Mouse (Mus musculus): Measurements from ENCODE around the gene Klhdc8a.
A peak's percentile ranks its signal among the peaks of the same experiment; 100 is the strongest.

The Klhdc8a gene

DNA sequence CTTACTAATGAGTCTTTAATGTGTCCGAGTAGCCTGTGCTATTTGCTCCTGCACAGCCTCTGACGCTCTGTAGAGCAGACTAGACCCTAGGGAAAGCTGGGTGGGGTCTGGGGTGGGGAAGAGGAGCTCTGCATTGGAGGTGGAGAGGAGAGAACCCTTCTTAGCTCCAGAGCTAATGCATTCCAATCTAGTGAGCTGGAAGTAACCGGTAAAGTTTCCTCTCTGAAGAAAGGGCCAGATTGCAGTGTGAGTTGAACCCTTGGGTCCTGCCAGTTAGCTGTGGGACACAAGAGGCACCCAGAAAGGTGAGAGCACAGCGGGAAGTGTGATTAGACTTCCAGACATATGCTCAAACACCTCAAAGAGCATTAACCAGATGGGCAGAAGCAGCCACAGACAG is 6.7 kb upstream of the Klhdc8a start:
- DNase-seq: no peak

DNA sequence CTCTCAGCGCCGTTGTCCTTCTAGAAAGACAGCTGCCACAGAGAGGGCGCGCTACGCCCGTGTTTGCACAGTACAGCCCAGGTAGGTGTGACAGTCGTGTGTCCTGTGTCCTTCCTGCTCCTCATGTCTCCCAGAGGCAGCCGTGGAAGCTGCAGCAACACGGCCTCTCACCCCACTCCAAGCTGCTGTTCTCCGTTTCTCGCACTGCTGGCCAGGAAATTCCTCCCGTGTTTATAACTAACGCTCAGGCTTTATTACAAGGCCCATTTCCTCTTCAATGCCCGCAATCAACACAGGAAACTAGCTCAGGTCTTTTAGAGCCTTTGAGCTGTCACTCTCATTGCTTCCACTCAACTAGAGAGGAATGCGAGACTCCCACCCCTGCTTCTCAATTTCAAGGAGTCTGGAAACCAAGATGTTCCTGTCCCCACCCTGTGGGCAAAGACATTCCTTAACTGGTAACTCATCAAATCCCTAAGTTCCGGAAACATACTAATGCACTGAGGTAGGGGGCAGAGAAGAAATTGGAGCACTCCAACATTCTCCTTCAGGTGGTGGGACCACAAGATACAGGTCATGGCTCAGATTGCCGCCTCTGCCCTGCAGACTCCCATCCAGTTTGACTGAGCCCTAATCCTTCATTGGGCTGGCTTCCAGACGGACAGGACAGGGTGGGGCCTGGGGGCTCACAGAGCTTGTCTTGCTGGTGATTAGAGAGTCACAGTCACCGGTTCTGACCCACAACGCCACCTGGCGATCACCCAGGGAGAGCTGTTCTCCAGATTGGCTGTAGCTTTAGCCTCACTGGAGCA is 5.9 kb upstream of the Klhdc8a start:
- peak; percentile 33 for DNase-seq

DNA sequence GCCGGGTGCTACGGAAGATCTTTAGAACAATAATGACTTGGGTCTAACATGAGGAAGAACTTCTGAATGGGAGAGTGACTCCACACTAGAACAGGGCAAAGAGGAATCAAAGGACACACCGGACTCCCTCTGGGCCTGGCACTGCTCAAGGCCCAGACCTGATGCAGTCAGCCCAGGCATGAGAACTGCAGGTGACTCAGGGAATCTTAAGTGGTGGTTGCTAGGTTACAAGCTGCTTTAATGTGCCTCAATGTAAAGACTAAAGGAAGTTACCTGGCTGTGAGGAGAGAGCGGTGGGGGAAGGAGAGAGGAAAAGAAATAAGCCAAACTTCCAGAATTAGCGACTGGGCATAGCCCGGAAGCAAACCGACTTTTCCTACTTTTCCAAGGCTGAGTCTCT is 2.9 kb upstream of the Klhdc8a start:
- no peak for DNase-seq

DNA sequence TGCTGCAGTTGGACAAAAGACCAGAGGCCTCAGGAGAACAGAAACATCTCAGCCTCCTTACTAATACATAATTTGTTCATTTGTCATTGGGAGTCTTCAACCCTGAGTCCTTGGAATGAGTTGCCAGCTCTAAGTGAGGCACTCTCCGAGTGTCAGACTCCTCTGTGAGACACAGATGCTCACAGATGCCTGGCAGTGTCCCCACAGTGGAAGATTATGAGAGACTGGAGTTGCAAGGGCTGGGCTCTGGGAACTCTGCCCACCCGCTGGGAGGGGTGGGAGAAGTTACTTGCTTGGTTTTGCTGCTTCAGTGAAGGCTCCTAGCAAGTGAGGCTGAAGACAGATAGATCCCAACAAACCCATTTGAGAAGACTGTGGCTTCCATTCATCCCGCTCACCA is 2.4 kb upstream of the Klhdc8a start:
- peak; percentile 44 for DNase-seq

DNA sequence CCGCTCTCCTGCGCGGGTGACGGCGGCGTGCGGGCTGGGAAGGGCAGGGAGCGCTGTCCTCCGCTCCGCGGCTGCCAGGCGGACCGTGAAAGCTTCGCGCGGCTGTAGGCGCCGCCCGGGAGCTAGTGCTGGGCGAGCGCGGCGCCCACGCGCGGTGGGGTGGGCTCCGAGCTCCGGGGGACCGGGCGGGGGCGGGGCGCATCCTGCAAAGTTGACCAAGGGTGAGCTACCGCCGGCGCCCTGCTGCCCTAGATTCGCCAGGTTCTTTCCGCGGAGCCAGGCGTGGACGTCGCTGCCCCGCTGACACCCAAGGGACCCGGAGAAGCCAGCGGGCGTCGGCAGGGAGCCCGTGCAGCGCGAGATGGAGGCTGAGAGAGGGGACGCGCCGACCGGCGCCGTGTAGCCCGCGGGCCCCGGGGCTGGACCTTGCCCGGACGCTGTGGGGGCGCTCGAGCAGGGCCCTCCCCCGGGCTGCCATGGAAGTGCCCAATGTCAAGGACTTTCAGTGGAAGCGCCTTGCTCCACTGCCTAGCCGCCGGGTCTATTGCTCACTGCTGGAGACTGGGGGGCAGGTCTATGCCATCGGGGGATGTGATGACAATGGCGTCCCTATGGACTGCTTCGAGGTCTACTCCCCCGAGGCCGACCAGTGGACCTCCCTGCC is 507 bp downstream of the Klhdc8a start:
- DNase-seq: peak; percentile 51

DNA sequence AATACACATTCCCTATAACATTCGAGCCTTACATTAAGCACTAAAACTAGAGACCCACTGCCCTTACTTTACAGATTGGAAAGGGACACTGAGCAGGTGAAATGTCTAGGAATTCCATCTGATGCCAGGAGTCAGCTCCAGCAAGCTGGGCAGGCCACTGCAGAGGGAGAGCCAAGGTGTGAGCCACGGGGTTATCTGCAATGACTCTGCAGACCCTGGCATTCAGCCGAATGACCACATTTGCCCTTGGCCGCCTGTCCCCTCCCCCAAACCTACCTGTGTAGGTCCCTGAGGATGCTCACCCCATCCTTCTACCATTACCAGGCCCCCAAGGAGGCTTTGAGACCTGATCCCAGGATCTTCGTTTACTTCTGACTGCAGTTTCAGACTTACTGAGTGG is 1.3 kb downstream of the Klhdc8a start:
- no peak for DNase-seq

DNA sequence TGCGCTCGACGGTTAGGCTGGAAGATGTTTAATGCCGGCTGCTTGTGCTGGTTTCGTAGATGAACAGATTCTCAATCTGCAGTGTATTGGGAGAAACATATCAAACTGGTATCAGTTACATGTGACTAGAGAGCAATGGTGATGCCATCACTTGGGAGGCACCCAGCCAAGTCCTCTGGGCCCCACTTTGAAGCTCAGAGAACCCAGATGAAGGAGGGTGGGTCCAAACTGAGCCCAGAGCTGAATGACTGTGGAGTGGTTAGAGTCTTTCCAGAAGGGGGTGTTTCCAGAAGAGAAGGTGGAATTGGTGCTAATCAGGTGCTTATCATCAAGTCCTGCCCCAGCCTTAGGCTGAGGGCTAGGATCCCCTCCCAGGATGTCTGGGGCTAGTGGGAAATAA is 2.8 kb downstream of the Klhdc8a start:
- DNase-seq: no peak

DNA sequence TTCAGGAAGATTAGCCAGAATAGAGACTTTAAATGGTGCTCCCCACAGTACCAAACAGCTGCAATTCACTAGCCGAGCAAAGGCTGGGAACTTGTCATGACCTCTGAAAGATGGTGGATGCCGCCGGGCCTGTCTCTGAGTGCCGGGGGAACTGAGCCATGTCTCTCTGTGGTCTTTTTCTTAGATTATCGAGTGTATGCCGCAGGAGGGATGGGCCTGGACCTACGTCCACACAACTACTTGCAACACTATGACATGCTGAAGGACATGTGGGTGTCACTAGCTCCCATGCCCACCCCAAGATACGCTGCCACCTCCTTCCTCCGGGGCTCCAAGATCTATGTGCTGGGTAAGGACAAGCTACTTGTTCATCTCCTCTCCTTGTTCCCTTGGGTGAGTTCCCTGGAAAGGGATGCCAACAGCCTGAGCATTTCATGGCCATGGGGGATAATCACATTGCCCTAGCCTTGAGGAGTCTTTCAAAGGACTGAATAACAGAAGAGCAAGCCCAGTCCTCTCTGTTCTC is 4.0 kb downstream of the Klhdc8a start:
- DNase-seq: no peak

DNA sequence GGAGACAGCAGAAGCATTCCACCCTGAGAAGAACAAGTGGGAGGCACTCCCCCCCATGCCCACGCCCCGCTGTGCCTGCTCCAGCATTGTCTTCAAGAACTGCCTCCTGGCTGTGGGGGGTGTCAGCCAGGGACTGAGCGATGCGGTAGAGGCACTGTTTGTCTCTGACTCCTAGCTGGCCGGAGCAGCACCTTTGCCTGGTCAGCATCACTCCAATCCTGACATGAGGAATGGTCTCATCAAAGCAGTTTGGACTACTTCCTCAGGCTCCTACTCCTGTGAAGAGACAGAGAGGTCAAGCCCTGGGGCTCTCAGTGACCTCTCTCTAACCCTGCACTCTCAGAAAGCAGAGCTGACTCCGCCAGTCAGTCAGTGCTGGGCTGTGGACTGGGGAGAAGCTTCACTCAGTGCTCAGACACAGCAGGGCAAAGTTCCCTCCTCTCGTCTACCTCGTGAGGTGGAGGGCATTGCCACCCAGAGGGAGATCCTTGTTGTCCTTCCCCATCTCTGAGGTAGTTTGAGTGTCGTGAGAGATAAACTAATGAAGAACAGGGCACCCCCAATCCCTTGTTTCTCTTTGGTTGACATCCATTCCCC is 6.3 kb downstream of the Klhdc8a start:
- DNase-seq: no peak

DNA sequence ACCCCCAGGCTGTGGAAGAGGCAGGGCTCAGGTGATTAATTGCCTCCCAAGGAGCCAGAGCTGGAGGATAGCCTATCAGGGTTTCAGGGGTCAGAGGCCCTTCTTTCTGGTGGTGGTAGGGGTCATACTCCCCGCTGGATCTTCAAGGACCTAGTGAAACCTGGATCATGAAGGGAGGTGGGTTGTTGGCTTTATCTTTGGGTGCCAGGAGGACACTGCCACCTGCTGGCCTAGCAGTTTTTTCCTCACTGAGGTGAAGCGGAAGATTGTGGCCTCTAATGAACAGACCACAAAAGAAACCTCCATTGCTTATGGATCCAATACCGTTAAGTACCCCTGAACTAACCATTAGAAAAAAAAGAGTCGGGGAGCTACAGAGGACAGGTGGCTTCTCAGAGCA is 7.7 kb downstream of the Klhdc8a start:
- peak; percentile 59 for DNase-seq

DNA sequence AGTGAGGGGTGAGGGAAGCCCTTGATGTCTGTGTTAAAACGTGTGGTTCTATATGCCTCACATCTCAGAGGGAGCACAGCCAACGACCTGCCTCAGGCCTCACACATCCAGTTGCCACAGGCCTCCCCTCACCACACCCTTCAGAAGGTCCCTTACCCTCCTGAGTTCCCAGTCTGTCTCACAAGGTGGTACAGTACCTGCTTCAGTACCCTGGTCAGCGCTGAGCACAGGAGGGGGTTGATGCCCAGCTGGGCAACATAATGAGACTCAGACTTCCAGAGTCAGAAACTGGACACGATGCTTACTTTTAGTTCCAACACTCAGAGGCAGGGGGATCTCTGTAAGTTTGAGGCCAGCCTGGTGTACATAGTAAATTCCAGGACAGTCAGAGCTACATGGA is 8.4 kb downstream of the Klhdc8a start:
- no peak for DNase-seq

DNA sequence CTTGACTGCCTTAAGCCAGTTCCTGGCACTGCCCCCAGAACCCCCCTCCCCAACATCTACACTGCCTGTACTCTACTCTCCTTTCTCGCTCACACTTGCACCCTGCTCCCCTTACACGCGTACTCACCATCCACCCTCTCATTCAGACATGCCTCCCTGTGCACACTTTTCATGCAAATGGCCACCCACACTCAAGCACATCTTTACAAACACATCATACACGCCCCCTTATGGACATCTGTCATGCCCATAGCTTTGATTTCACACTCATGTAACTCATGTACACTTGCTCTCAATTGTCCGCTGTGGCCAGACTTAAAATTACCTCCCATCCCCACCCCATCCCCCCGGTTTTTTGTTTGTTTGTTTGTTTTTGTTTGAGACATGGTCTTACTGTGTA is 9.5 kb downstream of the Klhdc8a start:
- no peak for DNase-seq

DNA sequence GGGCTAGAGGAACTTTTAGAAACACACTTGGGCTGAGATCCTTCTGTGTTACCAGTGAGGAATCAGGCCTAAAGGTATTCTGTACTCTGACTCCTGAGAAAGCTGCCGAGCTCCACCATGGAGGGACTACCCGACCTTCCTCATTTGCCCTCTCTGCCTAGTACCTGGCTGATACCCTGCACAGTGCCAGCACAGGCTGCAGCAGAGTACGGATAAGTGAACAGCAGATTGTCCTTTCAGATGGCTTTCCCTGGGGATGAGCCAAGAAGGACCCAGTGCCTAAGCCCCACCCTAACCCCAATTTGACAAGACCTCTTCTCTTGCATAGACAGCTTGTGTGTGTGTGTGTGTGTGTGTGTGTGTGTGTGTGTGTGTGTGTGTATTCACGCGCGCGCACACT is 10.2 kb downstream of the Klhdc8a start:
- no peak for DNase-seq

DNA sequence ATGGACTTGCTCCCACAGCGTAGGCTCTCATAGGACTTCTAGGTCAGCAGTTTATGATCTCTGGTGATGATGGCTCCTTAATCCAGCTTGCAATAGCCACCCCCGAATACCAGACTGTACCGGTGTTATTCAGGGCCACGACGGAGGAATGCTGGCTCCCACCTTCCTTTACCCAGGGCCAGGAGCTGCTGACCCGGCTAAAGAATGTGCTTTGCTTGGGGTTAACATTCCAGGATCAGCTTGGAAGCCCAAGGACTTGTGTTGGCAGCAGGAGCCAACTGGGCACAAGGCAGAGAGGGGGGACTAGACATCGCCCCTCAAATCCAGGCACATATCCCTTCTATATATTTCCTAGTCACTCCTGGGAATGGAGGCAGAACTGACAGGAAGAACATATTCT is 12.3 kb downstream of the Klhdc8a start:
- DNase-seq: no peak

DNA sequence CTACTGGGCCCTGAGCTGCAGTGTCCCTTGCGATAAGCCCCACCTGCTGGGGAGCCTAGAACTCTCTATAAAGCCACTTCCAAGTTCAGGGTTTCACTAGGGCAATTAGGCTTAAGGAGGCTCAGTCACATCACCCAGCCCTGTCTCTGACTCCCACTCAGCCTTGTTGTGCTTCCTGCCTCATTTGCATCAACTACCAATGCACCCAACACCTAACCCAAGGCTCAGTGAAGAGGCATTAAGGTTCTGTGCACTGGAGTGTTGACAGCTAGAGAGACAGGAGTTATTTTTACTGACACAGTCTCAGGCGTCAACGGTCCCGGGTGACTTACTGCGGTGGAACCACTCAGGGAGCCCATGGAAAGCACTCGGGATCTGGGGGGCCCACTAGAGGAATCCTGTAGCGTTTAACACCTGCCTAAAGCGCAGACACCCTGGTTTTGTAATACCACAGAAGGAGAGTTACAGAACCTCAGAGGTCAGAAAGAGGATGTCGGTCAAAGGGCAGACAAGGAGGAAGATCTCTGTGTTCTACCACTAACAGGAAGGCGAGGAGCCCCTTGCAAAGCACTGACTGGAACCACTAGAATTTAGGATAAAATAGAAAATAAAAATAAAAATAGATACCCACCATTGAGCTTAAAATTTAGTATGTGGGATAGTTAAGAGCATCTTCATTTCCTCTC is 12.9 kb downstream of the Klhdc8a start:
- no peak for DNase-seq

DNA sequence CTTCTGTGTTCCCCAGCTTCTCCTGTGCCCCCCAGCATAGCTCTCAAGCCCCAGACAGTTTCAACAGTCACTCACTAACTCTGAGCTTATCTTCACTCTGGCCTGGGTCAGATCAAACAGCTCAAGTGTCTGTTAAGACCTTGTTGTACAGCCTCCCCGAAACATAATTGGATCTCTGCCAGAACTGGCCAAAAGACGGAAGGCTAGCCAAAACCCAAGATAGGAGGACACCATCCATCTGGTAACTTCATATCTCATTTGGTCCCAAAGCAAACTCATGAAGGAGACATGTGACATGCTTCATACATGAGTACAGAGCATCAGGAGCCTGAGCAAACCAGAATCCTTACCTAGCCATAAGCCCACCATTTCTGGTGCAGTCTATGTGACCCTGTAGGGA is 13.6 kb downstream of the Klhdc8a start:
- DNase-seq: no peak

DNA sequence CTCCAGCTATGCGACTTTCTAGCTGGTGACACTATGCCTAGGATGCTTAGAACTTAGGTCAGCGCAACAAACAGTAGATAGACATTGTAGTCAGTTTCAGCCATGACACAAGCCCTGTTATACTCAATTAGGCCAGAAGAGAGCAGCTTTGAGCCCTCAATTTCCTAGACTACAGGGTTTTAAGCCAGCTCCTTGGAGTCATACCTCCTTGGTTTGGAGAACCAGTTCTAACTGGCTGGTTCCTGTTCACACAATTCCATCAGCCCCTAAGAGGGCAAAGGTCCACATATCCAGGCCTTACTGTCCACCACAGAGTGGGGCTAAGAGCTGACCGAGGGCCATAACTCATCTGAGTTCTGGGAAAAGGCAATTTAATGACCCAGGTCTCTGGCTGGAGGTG is 14.3 kb downstream of the Klhdc8a start:
- no peak for DNase-seq

DNA sequence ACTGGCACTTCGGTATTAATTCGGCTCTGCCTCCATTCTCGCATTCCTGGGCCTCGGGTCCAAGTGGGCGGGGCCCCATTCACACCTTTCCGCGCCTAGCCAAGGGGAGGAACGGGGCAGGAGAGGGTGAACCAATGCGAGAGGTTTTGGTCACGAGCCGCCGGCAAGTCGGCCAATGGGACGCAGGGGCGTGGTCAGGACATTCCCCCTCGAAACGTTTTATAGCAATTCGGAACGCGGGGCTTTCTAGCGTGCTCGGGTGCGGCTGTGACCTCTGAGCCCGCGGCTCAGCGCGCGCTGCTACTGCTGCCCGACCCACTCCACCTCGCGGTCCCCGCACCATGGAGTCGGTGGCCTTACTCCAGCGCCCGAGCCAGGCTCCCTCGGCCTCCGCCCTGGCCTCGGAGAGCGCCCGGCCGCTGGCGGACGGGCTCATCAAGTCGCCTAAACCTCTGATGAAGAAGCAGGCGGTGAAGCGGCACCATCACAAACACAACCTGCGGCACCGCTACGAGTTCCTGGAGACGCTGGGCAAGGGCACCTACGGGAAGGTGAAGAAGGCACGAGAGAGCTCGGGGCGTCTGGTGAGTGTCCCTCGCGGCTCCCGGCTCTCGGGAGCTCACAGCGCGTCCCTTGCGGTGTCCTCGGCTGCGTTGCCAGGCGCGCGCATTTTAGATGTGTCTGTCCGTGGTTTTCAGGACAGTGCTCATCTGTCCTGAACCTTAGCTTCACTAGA is 17.6 kb downstream of the Klhdc8a start, which contains the start of gene Nuak2:
TSS of gene Nuak2 (plus strand) at position 238 of the 736 bp plus-strand sequence.
- peak; percentile 75 for DNase-seq

DNA sequence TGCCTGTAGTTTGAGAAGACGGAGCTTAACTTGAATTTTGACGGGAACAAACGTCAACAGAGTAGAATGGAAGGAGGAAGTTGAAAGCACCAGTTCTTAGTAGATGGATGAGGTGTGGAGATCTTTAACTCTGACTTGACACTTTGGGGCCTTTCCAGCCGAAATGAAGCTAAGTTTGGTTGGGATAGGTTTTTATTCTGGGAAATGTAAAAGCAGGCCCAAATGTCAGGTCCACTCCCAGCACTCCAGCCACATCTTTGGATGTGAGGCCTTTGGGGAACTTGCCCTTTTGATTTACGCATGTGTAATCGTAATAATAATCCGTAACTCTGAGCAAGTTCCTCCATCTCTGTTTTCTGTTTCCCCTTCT is 18.2 kb downstream of the Klhdc8a start:
- DNase-seq: no peak

DNA sequence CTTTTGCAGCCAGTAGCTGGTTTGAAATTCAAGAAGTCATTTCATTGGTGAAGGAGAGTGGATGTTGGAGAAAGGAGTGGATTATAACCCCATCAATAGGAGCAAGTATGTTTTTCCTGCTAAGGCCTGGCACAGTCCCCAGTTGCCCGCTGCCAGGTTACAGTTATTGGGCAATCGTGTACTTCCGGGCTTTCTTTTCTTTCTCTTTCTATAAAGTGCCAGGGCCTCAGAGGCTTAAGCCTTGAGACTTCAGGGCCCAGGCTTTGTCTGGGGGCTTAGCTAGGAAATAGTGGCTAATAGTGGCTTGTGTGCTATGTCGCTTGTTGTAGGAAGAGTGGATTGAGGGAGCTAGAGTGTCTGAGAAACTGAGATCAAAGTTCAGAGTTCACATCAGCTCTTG is 19.0 kb downstream of the Klhdc8a start:
- DNase-seq: no peak

DNA sequence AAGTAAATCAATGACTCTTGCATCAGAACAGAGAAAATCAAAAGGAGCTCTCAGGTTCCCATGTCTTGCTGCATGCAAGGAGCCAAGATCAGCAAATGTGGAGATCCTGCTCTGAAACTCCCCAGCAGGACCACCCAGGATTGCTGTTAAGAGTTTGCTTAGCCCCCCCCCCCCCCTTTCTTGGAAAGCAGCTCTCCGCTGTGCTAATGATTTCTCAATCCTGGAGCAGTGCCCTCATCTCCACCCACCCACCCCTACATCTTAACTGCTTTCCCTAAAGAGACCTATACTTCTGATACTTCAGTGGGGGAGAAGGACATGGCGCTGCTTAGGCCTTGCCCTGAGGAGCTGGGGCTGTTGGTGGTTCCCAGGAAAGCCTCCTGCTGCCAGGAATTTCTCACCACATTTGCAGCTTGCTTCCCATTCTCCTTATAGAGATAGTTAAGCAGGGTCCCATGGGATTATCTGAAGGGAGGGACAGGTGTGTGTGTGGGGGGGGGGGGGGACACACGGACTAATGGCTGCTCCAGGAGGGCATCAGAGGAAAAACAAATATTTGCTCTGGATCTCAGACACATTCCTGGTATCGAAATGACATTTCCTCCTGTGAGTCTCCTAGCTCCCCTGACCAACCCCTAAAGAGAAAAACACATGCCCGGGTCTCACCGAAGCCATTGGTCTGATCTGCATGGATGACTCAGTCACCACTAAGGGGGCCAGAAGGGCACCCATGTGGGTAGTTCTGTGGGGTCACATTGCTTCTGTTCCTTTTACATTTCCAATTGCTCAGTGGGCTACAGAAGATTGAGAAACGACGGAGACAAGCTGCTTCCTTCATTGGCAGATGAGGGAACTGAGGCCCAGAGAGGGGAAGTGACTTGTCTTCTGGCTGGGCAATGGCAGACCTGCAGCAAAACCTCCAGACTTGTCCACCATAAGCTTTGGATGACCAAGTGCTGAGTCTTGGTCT is 19.8 kb downstream of the Klhdc8a start:
- DNase-seq: no peak
